Mouse (Mus musculus) MEL (cell line): Measurements from ENCODE around the gene Rln3. TPM values are rescaled to one million over a fixed set of nuclear protein-coding genes. Genes with fewer than 3 reads are reported as not detected.

Experiments
- DNase-seq: peaks from one replicate; pipeline ENCODE4 v3.0.0; 2011; ENCODE audit warnings: low read depth, low spot score
- H3K27ac ChIP-seq: 2 replicates; pipeline ENCODE4 v1.5.1; 2012; ENCODE audit warnings: low read depth, mild to moderate bottlenecking, control low read depth, low read length, moderate library complexity; ENCODE audit not compliant: control insufficient read depth
- H3K27me3 ChIP-seq, 2 experiments: fragments of 150-350 bp in 1 of 2; sonication (generic) in 1 of 2; 2 replicates each; pipeline ENCODE4 v1.6.1; 2012; ENCODE audit warnings: low read length in 2 of 2, mild to moderate bottlenecking in 2 of 2, improper control_type of control experiment in 1 of 2, moderate library complexity in 1 of 2; ENCODE audit not compliant: insufficient read depth in 2 of 2, control insufficient read depth in 1 of 2
- H3K36me3 ChIP-seq, 2 experiments: 2 replicates each; pipeline ENCODE4 v1.6.1; 2012 to 2014; ENCODE audit warnings: low read length in 2 of 2, improper control_type of control experiment in 1 of 2, inconsistent platforms in 1 of 2, mild to moderate bottlenecking in 1 of 2; ENCODE audit not compliant: insufficient read depth in 2 of 2, control insufficient read depth in 1 of 2
- H3K4me1 ChIP-seq, 2 experiments: fragments of 150-350 bp in 1 of 2; sonication (generic) in 1 of 2; 2 replicates each; pipeline ENCODE4 v1.6.1; 2012; ENCODE audit warnings: low read length in 2 of 2, improper control_type of control experiment in 1 of 2, mild to moderate bottlenecking in 1 of 2; ENCODE audit not compliant: insufficient read depth in 2 of 2, control insufficient read depth in 1 of 2
- H3K4me3 ChIP-seq, 2 experiments: fragments of 150-350 bp in 1 of 2; sonication (generic) in 1 of 2; 2 replicates each; pipeline ENCODE4 v1.5.1; 2012; ENCODE audit warnings: low read depth in 2 of 2, low read length in 2 of 2, mild to moderate bottlenecking in 2 of 2, moderate library complexity in 2 of 2, control low read depth in 1 of 2, improper control_type of control experiment in 1 of 2; ENCODE audit not compliant: control insufficient read depth in 1 of 2, insufficient read depth in 1 of 2
- H3K79me2 ChIP-seq: 2 replicates; pipeline ENCODE4 v1.6.1; 2012; ENCODE audit warnings: mild to moderate bottlenecking, low read length, moderate library complexity; ENCODE audit not compliant: control insufficient read depth, poor library complexity, insufficient read depth
- H3K9ac ChIP-seq: 2 replicates; pipeline ENCODE4 v1.6.1; 2012; ENCODE audit warnings: low read depth, mild to moderate bottlenecking, control low read depth, low read length, moderate library complexity; ENCODE audit not compliant: control insufficient read depth, poor library complexity, severe bottlenecking
- H3K9me3 ChIP-seq: fragments of 150-350 bp; sonication (generic); replicated peaks from 2 replicates; pipeline ENCODE4 v1.6.1; 2012; ENCODE audit warnings: mild to moderate bottlenecking, low read length, improper control_type of control experiment, moderate library complexity; ENCODE audit not compliant: insufficient read depth
- CTCF ChIP-seq, 3 experiments: IDR thresholded peaks in 2 of 3; conservative IDR thresholded peaks in 1 of 3; 2 replicates each; pipeline ENCODE4 v1.5.1; 2011 to 2012; ENCODE audit warnings: low read length in 3 of 3, low read depth in 2 of 3, mild to moderate bottlenecking in 2 of 3, improper control_type of control experiment in 1 of 3, inconsistent platforms in 1 of 3, mixed read lengths in 1 of 3, moderate library complexity in 1 of 3; ENCODE audit not compliant: control insufficient read depth in 1 of 3, insufficient read depth in 1 of 3, poor library complexity in 1 of 3, severe bottlenecking in 1 of 3
- E2F4 ChIP-seq: IDR thresholded peaks from 2 replicates; pipeline ENCODE4 v1.6.1; 2011; ENCODE audit warnings: low read depth, low read length, improper control_type of control experiment, borderline replicate concordance
- EP300 ChIP-seq, 2 experiments: IDR thresholded peaks; 2 replicates each; pipeline ENCODE4 v1.6.1; 2011; ENCODE audit warnings: improper control_type of control experiment in 2 of 2, low read length in 2 of 2, low read depth in 1 of 2, mild to moderate bottlenecking in 1 of 2
- GATA1 ChIP-seq: IDR thresholded peaks from 2 replicates; pipeline ENCODE4 v1.6.1; 2011; ENCODE audit warnings: low read depth, low read length, improper control_type of control experiment
- MAFK ChIP-seq: IDR thresholded peaks from 2 replicates; pipeline ENCODE4 v1.6.1; 2011; ENCODE audit warnings: low read depth, mild to moderate bottlenecking, low read length, improper control_type of control experiment, borderline replicate concordance
- MAX ChIP-seq: IDR thresholded peaks from 2 replicates; pipeline ENCODE4 v1.6.1; 2011; ENCODE audit warnings: low read length, improper control_type of control experiment
- POLR2A ChIP-seq, 2 experiments: IDR thresholded peaks; 2 replicates each; pipeline ENCODE4 v1.6.1; 2011 to 2012; ENCODE audit warnings: low read length in 2 of 2, mild to moderate bottlenecking in 2 of 2, control low read depth in 1 of 2, improper control_type of control experiment in 1 of 2, low read depth in 1 of 2, moderate library complexity in 1 of 2; ENCODE audit not compliant: control insufficient read depth in 1 of 2, insufficient read depth in 1 of 2, poor library complexity in 1 of 2
- POLR2AphosphoS5 ChIP-seq: IDR thresholded peaks from 2 replicates; pipeline ENCODE4 v1.6.1; 2012; ENCODE audit warnings: low read depth, borderline replicate concordance, mild to moderate bottlenecking, inconsistent platforms, low read length, moderate library complexity, mixed read lengths
- RAD21 ChIP-seq: IDR thresholded peaks from 2 replicates; pipeline ENCODE4 v1.6.1; 2011; ENCODE audit warnings: mild to moderate bottlenecking, low read depth, low read length, improper control_type of control experiment
- SMC3 ChIP-seq: IDR thresholded peaks from 2 replicates; pipeline ENCODE4 v1.6.1; 2011; ENCODE audit warnings: low read depth, low read length, improper control_type of control experiment
- TAL1 ChIP-seq: IDR thresholded peaks from 2 replicates; pipeline ENCODE4 v1.6.1; 2012; ENCODE audit warnings: mild to moderate bottlenecking, inconsistent platforms, low read length, moderate library complexity, mixed read lengths
- UBTF ChIP-seq: IDR thresholded peaks from 2 replicates; pipeline ENCODE4 v1.6.1; 2012; ENCODE audit warnings: low read depth, mild to moderate bottlenecking, inconsistent platforms, low read length, improper control_type of control experiment, moderate library complexity, borderline replicate concordance; ENCODE audit not compliant: insufficient read depth
- USF1 ChIP-seq: IDR thresholded peaks from 2 replicates; pipeline ENCODE4 v1.6.1; 2014; ENCODE audit warnings: low read depth, mild to moderate bottlenecking, inconsistent platforms, low read length, improper control_type of control experiment, moderate library complexity
- USF2 ChIP-seq, 2 experiments: IDR thresholded peaks; 2 replicates each; pipeline ENCODE4 v1.6.1; 2011 to 2012; ENCODE audit warnings: improper control_type of control experiment in 2 of 2, low read length in 2 of 2, borderline replicate concordance in 1 of 2, inconsistent platforms in 1 of 2, low read depth in 1 of 2, mild to moderate bottlenecking in 1 of 2; ENCODE audit not compliant: insufficient read depth in 1 of 2
- polyA plus RNA-seq, 2 experiments: library from polyadenylated mRNA; stranded (reverse) in 1 of 2; unstranded in 1 of 2; fragments of >175 nt in 1 of 2; fragments of >200 nt in 1 of 2; gene quantifications; 2 replicates each; pipeline versions ENCODE4 v1.2.1 to v1.2.4; 2012; ENCODE audit warnings: low replicate concordance in 2 of 2, low read depth in 1 of 2; ENCODE audit not compliant: insufficient read length in 2 of 2, insufficient read depth in 1 of 2, missing spikeins in 1 of 2
- total RNA-seq: library from RNA; depleted of rRNA; stranded (reverse); fragments of 300-350 nt; gene quantifications from 2 replicates; pipeline ENCODE4 v1.2.3, GENCODE M21; 2012

Rln3 gene
- total and polyA plus RNA-seq, 3 experiments = not detected

GRCm38 (mm10) chr8:84059226-84059625 lies 14.4 kb upstream of the Rln3 start:
- TF ChIP-seq RAD21 (peak; percentile 11), CTCF (IDR thresholded peaks at IDR 0.05 in 2 of 3, conservative IDR thresholded peaks at IDR 0.05 in 1 of 3; ENCODE audit: control insufficient read depth in 1 of 3, insufficient read depth in 1 of 3, low read depth in 2 of 3, low read length in 3 of 3, poor library complexity in 1 of 3, severe bottlenecking in 1 of 3) (peak in 2 of 3 experiments; percentile 13 to 29; a peak in 2 of 6 replicates), SMC3 (0 out of 2 replicates have a peak, but pooled peaks have one; percentile 21), TAL1 (no peak), MAX (no peak)
- TF ChIP-seq, all 39 proteins: peak for 3
- no peaks in the 10 kb centered on the region for H3K27me3 ChIP-seq
- no peaks in the 10 kb centered on the region for H3K9me3 ChIP-seq
- peaks cover 0 to 9% of the 10 kb centered on the region in 2 experiments; a peak in 2 of 4 replicates for H3K36me3 ChIP-seq
- no peaks in the 10 kb centered on the region for H3K79me2 ChIP-seq
- no peak for DNase-seq
- peaks cover 3 to 9% of the 10 kb centered on the region in 2 experiments; a peak in 3 of 4 replicates for H3K4me1 ChIP-seq
- H3K4me3 ChIP-seq = no peak overlapping the region
- no peak overlapping the region for H3K27ac ChIP-seq
- no peak overlapping the region for H3K9ac ChIP-seq

DNA sequence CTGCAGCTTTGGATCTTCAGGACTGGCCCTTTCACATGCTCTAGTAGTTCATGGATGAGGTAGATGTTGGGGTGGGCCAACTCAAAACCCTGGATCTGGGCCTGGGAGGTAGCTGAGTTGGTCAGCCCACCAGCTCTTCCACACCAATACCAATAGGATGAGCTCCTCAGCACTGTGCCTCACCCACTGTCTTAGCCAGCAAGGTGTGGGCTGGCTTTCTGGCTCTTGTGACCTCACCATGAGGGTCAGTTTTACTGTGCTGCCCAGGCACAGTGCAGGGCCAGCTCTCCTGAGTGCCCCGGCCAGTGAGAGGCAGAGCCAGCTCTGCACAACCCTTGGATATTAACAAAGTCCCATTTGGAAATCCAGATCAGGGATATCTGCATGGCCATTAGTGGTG lies 13.0 kb upstream of the Rln3 start:
- Histone ChIP-seq H3K27me3 (no peaks in the 10 kb centered on the region), H3K27ac (no peak overlapping the region), H3K9me3 (no peaks in the 10 kb centered on the region), H3K36me3 (no peaks in the 10 kb centered on the region), H3K4me3 (no peak overlapping the region), H3K79me2 (no peaks in the 10 kb centered on the region), H3K9ac (no peak overlapping the region), H3K4me1 (no peaks in the 10 kb centered on the region)
- DNase-seq = no peak
- TF ChIP-seq MAFK (no peak), USF1 (no peak), POLR2A (IDR thresholded peaks at IDR 0.05; ENCODE audit: control insufficient read depth in 1 of 2, insufficient read depth in 1 of 2, low read depth in 1 of 2, low read length in 2 of 2, poor library complexity in 1 of 2) (no peak), EP300 (IDR thresholded peaks at IDR 0.05; ENCODE audit: low read depth in 1 of 2, low read length in 2 of 2) (no peak), E2F4 (no peak), UBTF (no peak), USF2 (IDR thresholded peaks at IDR 0.05; ENCODE audit: borderline replicate concordance in 1 of 2, insufficient read depth in 1 of 2, low read depth in 1 of 2, low read length in 2 of 2) (no peak)

- H3K27me3 ChIP-seq = no peaks in the 10 kb centered on the region
- peak; percentile 67 for DNase-seq
- TF ChIP-seq RAD21 (peak; percentile 46), SMC3 (peak; percentile 36; the same call in 1 of the 2 replicates), CTCF (IDR thresholded peaks at IDR 0.05 in 2 of 3, conservative IDR thresholded peaks at IDR 0.05 in 1 of 3; ENCODE audit: control insufficient read depth in 1 of 3, insufficient read depth in 1 of 3, low read depth in 2 of 3, low read length in 3 of 3, poor library complexity in 1 of 3, severe bottlenecking in 1 of 3) (peak; percentile 19 to 57 (median 51)), MAX (0 out of 2 replicates have a peak, but pooled peaks have one; percentile 23), USF1 (no peak), GATA1 (peak; percentile 23; the same call in 1 of the 2 replicates), POLR2AphosphoS5 (no peak)
Measured at GRCm38 (mm10) chr8:84053229-84053628, 8.4 kb upstream of the Rln3 start.

More at GRCm38 (mm10) chr8:84053229-84053628, 8.4 kb upstream of the Rln3 start:
- no peak overlapping the region for H3K4me3 ChIP-seq
- H3K27ac ChIP-seq = no peak overlapping the region
- peaks cover 3 to 4% of the 10 kb centered on the region in 2 experiments; a peak in 3 of 4 replicates for H3K4me1 ChIP-seq
- H3K36me3 ChIP-seq = peaks cover 0 to 2% of the 10 kb centered on the region in 2 experiments; a peak in 1 of 4 replicates
- no peak overlapping the region for H3K9ac ChIP-seq
- H3K79me2 ChIP-seq = no peaks in the 10 kb centered on the region
- no peaks in the 10 kb centered on the region for H3K9me3 ChIP-seq
